Mouse (Mus musculus) CD4-positive, CD25-positive, alpha-beta regulatory T cell, adult 4 months (primary cell): Measurements from ENCODE around the gene Lingo3. TPM values are rescaled to one million over a fixed set of nuclear protein-coding genes. Genes with fewer than 3 reads are reported as not detected.
"Not testable (repeated sequence)": the region's sequence is repeated elsewhere in the genome, so short reads cannot be mapped to it uniquely, and the experiment has no call there.

Source experiments
- ATAC-seq: one replicate; pipeline ENCODE4 v1.8.0; 2017
- polyA plus RNA-seq, 2 experiments: library from polyadenylated mRNA; unstranded; fragments of 100-300 nt; shearing (Covaris generic); gene quantifications; one replicate each; pipeline ENCODE4 v1.2.1; 2017

Gene Lingo3
- polyA plus RNA-seq, 2 experiments from 2014 or later = not detected

- ATAC-seq = no peak
Measured at GRCm38 (mm10) chr10:80819406-80819805, 24.4 kb downstream of the Lingo3 start.

DNA sequence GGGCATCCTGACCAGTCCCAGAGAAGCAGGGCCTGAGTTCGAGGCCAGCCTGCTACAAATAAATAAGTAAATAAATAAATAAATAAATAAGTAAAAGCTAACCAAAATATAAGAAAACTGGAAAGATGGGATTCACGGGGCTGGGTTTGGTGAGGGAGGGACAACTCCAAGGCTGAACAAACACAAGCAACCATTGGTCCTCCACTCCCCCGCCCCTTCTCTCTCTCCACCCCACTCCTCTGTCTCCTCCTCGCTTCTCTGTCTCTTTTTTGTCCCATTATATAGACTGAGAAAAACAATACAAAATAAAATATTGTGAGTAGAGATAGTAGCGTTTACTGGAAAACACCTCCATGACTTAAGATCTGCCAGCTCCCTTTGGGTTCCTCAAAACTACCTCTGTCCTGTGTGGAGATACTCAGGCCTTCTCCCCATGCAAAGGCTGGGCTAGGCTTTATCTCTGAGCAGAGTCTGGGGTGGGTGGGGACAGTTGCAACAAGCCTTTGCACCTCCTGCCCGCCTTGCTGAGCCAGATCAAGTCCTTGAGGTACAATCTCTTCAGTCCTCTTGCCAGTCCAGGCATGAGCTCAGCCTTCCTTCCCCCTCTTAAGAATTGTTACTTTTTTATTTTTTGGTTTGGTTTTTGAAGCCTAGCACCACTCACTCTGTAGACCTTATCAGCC is 25.1 kb downstream of the Lingo3 start:
- ATAC-seq = no peak

- ATAC-seq = not testable (repeated sequence)
Measured at GRCm38 (mm10) chr10:80817955-80818354, 25.9 kb downstream of the Lingo3 start.

- ATAC-seq = no peak
Measured at GRCm38 (mm10) chr10:80817164-80817563, 26.7 kb downstream of the Lingo3 start.

GRCm38 (mm10) chr10:80816303-80816702 is 27.5 kb downstream of the Lingo3 start:
- ATAC-seq = not testable (repeated sequence)

DNA sequence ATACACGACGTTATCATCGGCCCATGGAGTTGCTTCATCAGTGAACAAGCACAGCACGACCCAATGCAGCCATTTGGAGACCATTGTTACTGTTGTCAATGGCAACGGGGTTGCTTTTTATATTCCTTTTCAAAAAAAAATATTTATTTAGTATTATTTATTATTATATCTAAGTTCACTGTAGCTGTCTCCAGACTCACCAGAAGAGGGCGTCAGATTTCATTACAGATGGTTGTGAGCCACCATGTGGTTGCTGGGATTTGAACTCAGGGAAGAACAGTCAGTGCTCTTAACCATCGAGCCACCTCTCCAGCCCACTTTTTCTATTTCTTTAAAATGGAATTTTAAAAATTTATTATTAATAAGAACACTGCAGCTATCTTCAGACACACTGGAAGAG is 29.0 kb downstream of the Lingo3 start:
- ATAC-seq = no peak

- ATAC-seq = no peak
Measured at GRCm38 (mm10) chr10:80813366-80813765, 30.5 kb downstream of the Lingo3 start, which contains the start of gene Jsrp1. Jsrp1 (minus strand) TSS chr10:80813498.

- ATAC-seq = no peak
Measured at GRCm38 (mm10) chr10:80812391-80813041, 31.3 kb downstream of the Lingo3 start.

DNA sequence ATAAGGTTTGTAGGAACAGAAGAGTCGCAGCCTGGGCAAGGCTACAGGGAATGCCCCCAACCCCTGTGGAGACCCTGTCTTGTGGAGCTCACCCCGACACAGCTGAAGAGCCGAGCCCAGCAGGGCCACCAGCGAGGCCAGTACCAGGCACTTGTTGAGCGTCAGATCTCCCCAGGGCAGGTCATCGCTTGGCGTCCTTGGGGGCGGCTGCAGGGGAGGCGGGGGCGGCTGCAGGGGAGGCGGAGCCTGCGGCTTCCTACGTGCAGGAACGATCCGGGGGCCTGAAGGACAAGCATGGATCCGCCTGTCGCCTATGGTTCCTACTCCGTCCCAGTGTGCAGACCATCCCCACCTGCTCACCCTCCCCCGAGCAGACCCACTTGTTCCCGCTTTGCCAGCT is 33.8 kb downstream of the Lingo3 start:
- no peak for ATAC-seq

- no peak for ATAC-seq
Measured at GRCm38 (mm10) chr10:80808985-80809632, 34.7 kb downstream of the Lingo3 start.

GRCm38 (mm10) chr10:80808099-80808984 is 35.5 kb downstream of the Lingo3 start:
- ATAC-seq = no peak

GRCm38 (mm10) chr10:80807057-80807627 is 36.7 kb downstream of the Lingo3 start:
- ATAC-seq = peak; percentile 64

DNA sequence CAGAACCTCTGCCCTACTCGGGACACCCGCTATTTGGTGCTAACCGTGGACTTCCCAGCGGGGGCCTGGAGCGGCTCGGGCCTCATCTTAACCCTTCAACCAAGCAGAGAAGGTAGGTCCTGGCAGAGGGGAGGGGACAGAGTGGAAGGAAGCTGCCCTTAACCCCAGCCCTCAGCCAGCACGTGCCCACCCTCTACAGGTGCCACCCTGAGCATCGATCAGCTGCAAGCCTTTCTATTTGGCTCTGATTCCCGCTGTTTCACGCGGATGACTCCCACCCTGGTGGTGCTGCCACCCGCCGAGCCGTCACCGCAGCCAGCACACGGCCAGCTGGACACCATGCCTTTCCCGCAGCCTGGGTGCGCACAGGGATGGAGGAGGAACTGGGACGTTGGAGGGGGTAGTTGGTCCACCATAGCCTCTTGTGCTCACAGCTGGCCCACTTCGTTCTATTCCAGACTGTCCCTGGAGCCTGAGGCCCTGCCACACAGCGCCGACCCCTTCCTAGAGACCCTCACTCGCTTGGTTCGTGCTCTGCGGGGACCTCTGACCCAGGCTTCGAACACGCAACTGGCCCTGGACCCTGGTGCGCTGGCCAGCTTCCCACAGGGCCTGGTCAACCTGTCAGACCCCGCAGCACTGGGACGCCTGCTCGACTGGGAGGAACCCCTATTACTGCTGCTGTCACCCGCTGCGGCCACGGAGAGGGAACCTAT is 37.3 kb downstream of the Lingo3 start:
- no peak for ATAC-seq

GRCm38 (mm10) chr10:80805925-80806324 is 37.9 kb downstream of the Lingo3 start:
- peak; percentile 48 for ATAC-seq

GRCm38 (mm10) chr10:80805322-80805721 is 38.5 kb downstream of the Lingo3 start:
- no peak for ATAC-seq

GRCm38 (mm10) chr10:80804916-80805315 is 38.9 kb downstream of the Lingo3 start, which contains the start of gene Amh:
Amh (plus strand) TSS chr10:80805243.
- no peak for ATAC-seq

DNA sequence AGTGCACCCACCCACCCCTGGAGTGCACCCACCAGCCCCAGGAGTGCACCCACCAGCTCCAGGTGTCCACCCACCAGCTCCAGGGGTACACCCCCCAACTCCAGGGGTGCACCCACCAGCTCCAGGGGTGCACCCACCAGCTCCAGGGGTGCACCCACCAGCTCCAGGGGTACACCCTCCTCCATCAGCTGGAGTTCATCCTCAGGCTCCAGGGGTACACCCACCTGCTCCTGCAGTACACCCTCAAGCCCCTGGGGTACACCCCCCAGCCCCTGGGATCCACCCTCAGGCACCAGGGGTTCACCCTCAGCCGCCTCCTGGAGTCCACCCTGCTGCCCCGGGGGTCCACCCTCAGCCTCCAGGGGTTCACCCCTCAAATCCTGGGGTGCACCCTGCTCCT is 39.5 kb downstream of the Lingo3 start:
- no peak for ATAC-seq

GRCm38 (mm10) chr10:80802996-80803395 is 40.8 kb downstream of the Lingo3 start:
- ATAC-seq = no peak

DNA sequence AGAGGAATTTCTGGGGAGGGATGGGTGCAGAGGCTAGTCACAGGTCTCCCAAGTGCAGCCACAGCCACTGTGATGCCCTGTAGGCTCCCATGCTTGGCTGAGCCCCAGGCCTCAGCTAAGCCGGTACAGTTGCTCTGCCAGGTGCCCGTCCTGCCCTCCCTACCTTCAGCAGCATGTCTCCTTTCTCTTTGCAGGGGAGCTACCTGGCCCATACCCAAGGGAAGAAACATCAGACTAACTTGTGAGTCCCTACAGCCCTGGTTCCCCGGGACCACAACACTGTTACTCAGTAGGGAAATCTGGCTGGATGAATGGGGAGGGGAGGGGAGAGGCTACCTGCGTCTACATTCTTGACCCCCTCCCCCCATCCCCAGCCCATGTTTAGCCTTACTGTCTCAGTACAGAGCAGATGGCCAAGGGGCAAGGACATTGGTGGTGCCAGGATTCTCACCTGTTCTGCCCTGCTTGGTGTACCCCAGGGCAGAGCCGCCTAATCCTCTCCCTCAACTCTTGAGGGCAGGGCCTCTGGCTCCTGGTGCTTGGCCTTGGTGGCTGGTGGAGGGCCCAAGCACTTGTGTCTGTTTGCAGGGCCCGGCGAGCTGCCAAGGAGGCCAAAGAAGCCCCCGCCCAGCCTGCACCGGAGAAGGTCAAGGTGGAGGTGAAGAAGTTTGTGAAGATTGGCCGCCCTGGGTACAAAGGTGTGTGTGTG is 41.5 kb downstream of the Lingo3 start:
- ATAC-seq = no peak

- ATAC-seq = no peak
Measured at GRCm38 (mm10) chr10:80799070-80799566, 44.7 kb downstream of the Lingo3 start.
